Mouse (Mus musculus) inflammation-experienced regulatory T-cells, adult 6 months (primary cell): Measurements from ENCODE around the gene Phldb3. TPM values are rescaled to one million over a fixed set of nuclear protein-coding genes. Genes with fewer than 3 reads are reported as not detected.

Experiments used
- ATAC-seq: one replicate; pipeline ENCODE4 v1.8.0; 2017
- polyA plus RNA-seq, 3 experiments: library from polyadenylated mRNA; unstranded; fragments of 100-300 nt; shearing (Covaris generic); gene quantifications; one replicate each; pipeline ENCODE4 v1.2.1; 2017

The Phldb3 gene
- polyA plus RNA-seq = 1 to 10 TPM in 1 of 3 experiments, under 1 TPM in 2; 0.22 to 1.2 (median 0.31) TPM

- ATAC-seq = peak; percentile 42
Observed at GRCm38 (mm10) chr7:24610144-24610878, at the start of gene Phldb3. Gene Phldb3 (plus strand): TSS chr7:24610763.

GRCm38 (mm10) chr7:24561450-24561849 is 49.1 kb upstream of the Phldb3 start:
- ATAC-seq = no peak

GRCm38 (mm10) chr7:24563191-24563836 is 47.2 kb upstream of the Phldb3 start:
- ATAC-seq = no peak

GRCm38 (mm10) chr7:24563837-24564206 is 46.7 kb upstream of the Phldb3 start:
- no peak for ATAC-seq

- ATAC-seq = peak; percentile 93
Observed at GRCm38 (mm10) chr7:24564607-24565265, 45.8 kb upstream of the Phldb3 start.

- no peak for ATAC-seq
Observed at GRCm38 (mm10) chr7:24565627-24566026, 44.9 kb upstream of the Phldb3 start.

- no peak for ATAC-seq
Observed at GRCm38 (mm10) chr7:24566206-24566605, 44.4 kb upstream of the Phldb3 start.

GRCm38 (mm10) chr7:24568512-24568911 is 42.1 kb upstream of the Phldb3 start:
- ATAC-seq = no peak

- ATAC-seq = no peak
Observed at GRCm38 (mm10) chr7:24571071-24571470, 39.5 kb upstream of the Phldb3 start.

- ATAC-seq = no peak
Observed at GRCm38 (mm10) chr7:24572455-24572854, 38.1 kb upstream of the Phldb3 start.

GRCm38 (mm10) chr7:24574224-24574796 is 36.3 kb upstream of the Phldb3 start:
- ATAC-seq = no peak

- no peak for ATAC-seq
Observed at GRCm38 (mm10) chr7:24577811-24578210, 32.8 kb upstream of the Phldb3 start.

- no peak for ATAC-seq
Observed at GRCm38 (mm10) chr7:24584876-24585275, 25.7 kb upstream of the Phldb3 start.

GRCm38 (mm10) chr7:24585995-24586394 is 24.6 kb upstream of the Phldb3 start:
- ATAC-seq = no peak

GRCm38 (mm10) chr7:24586828-24587227 is 23.7 kb upstream of the Phldb3 start:
- ATAC-seq = no peak

- no peak for ATAC-seq
Observed at GRCm38 (mm10) chr7:24587330-24588105, 23.0 kb upstream of the Phldb3 start, which contains the start of the genes Ethe1 and Zfp575. Gene Ethe1 (plus strand): TSS chr7:24587543. Gene Zfp575 (minus strand): TSS chr7:24587641.

GRCm38 (mm10) chr7:24588336-24588735 is 22.2 kb upstream of the Phldb3 start:
- ATAC-seq = no peak

GRCm38 (mm10) chr7:24591735-24592134 is 18.8 kb upstream of the Phldb3 start:
- ATAC-seq = no peak

GRCm38 (mm10) chr7:24592163-24592562 is 18.4 kb upstream of the Phldb3 start:
- ATAC-seq = no peak

- ATAC-seq = no peak
Observed at GRCm38 (mm10) chr7:24592781-24593180, 17.8 kb upstream of the Phldb3 start.

- ATAC-seq = peak; percentile 88
Observed at GRCm38 (mm10) chr7:24593621-24594308, 16.8 kb upstream of the Phldb3 start.
